Mouse (Mus musculus) embryonic stem cell, embryonic (primary cell): Measurements from ENCODE around the gene Gm49027.

ENCODE experiments used
- CTCF ChIA-PET, 4 experiments: fragments of 300-600 bp in 2 of 4; fragments of 350-600 bp in 2 of 4; sonication (Branson Sonifier 250); formaldehyde crosslinking; loops; one replicate each; lab custom pipeline; 2022; ENCODE audit warnings: inconsistent platforms in 2 of 4; lab: Charles Lee
- POLR2A ChIA-PET, 4 experiments: fragments of 300-600 bp in 2 of 4; fragments of 350-600 bp in 2 of 4; sonication (Branson Sonifier 250); formaldehyde crosslinking; loops; one replicate each; lab custom pipeline; 2022; ENCODE audit warnings: antibody characterized with exemption in 4 of 4, inconsistent platforms in 1 of 4; lab: Charles Lee

Gm49027 gene

DNA sequence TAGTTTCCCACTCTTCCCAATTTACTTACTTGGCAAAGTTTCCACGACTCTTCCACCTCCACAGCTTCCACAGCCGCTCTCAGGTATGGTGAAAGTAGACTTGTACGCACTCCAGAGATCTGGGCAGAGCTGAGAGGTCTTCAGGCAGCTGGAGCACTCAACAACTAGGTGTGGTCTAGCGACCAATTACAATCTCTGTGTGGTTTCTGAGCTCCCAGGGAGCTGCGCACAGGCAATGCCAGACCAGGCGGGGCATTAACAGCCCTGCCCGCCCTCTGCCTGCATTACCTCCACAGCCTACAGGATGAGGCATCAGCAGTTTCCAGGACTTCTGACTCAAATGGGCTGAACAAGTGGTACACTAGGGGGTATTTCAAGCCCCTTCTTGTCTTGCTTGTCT is at the start of gene Gm49027:
Gm49027 (minus strand) TSS at position 208 of the 400 bp plus-strand sequence.
- ChIA-PET POLR2A (interaction anchor here (0.5 to 8.4 kb wide), 13 partner anchors 8 to 885 kb away, joined by 3 to 72 read pairs (median 3); partner anchors contain the start of gene B3gnt4 (in 1 of the 4)), CTCF (interaction anchor here in 2 of 4 experiments (0.5 to 1.8 kb wide), 4 partner anchors 10 to 111 kb away, joined by 3 to 5 read pairs (median 3); no protein-coding TSS in a partner anchor)

DNA sequence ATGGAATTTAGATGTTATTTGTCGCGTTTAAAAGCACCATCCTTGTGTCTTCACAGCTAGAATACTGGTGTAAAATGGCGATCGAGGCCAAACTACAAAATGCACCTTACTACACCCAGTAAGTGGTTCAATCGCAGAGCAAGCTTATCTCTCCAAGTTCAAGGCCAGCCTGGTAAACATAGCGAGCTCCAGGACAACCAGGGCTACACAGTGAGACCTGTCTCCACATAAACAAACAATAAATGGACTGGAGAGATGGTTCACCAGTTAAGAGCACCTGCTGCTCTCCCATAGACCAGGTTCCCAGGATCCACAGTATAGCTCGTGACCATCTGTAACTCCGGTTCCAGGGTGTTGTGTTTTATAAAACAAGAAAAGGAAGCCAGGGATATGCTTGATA is 48.1 kb upstream of the Gm49027 start:
- ChIA-PET CTCF (no interaction called here), POLR2A (interaction anchor here in 3 of 4 experiments (0.6 to 2.1 kb wide), 23 partner anchors 10 to 322 kb away, joined by 3 to 11 read pairs (median 3); partner anchors contain the start of genes Diablo (in 2 of the 3), Wdr66 (in 2 of the 3) and Rsrc2 (in 1 of the 3))

DNA sequence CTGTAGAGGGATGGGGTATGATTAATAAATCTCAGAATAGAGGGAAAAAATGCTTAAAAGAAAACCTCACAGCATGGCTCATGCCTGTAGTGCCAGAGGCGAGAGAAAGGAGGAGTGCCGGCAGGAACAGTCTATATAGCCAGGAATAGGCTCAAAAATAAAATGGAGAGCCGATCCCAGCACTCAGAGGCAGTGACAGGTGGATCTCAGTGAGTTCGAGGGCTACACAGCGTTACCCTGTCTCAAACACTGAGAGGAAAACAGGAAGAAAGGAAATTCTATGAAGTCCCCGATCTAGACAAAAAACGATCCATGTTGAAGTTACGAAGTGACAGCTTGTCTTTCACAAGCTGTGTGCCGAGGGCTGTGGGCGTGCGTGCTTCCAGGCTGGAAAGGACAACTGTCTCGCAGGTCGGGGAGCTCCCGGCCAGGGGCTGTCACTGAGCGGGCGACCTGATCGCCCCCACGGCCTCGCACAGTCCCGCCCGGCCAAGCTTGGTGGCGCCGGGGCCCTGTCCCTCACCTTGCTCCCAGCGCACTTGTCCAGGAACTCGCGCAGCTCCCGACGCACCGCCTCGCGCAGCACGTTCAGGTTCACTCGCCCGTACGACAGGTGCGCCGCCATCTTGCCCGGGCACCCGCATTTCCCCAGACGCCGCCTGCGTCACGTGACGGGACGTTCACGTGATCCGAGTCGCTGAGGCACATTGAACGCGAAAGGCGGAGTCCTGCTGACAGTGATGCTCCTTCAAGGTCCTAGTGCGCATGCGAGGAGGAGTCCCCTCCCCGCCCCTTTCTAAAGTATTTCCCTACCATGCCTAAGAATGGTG is 47.3 kb upstream of the Gm49027 start, which contains the start of gene Vps33a:
Vps33a (minus strand) TSS at position 682 of the 830 bp plus-strand sequence.
- POLR2A ChIA-PET = interaction anchor here in 3 of 4 experiments (0.6 to 2.1 kb wide), 26 partner anchors 9 to 323 kb away, joined by 3 to 11 read pairs (median 3); partner anchors contain the start of genes Diablo (in 2 of the 3), Rsrc2 (in 1 of the 3) and Wdr66 (in 1 of the 3)
- CTCF ChIA-PET = interaction anchor here in 2 of 4 experiments (0.7 to 1.1 kb wide), 2 partner anchors 129 to 276 kb away, joined by 3 read pairs; no protein-coding TSS in a partner anchor

DNA sequence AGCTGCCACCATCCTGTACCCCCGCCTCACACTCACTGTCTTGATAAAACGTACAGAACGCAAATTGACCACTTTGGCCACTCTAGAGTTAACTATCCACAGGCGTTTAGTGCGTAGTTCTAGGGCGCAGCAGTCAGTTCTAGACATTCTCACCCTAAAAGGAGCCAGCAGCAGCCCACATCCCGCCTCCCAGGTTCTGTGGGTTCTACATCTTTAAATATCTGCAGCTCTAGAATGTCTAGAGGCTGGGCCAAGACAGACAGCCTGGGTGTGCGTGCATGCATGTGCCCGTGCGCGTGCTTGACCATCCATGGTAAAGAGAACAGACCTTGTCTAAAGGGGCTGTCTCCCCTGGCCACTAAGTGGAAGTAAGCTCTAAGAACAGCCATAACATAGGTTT is 35.8 kb upstream of the Gm49027 start:
- ChIA-PET CTCF (interaction anchor here in 1 of 4 experiments (1.4 kb wide), 1 partner anchor 184 kb away, joined by 4 read pairs; no protein-coding TSS in a partner anchor), POLR2A (interaction anchor here in 2 of 4 experiments (1.0 to 1.9 kb wide), 3 partner anchors 11 to 29 kb away, joined by 4 to 6 read pairs (median 4); partner anchors contain the start of gene Vps33a (in 1 of the 2))

DNA sequence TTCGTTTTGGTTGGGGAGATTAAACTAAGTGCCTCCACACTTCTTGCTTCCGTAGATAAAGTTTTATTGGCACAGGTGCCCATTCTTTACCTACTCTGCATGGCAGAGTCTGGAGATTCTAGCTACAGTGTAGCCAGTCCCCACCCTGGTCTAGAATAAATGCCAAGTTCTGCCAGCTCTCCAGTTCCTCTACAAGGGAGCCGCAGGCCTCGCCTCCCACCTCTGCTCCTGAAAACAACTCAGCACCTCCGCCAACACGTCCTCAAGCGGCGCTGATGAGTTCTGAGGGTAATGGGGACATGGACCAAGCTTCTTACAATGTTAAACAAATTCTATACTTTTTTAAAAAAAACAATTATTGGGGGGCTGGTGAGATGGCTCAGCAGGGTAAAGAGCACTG is 34.3 kb upstream of the Gm49027 start:
- ChIA-PET POLR2A (interaction anchor here in 1 of 4 experiments (1.3 kb wide), 1 partner anchor 98 kb away, joined by 3 read pairs; no protein-coding TSS in a partner anchor), CTCF (interaction anchor here in 1 of 4 experiments (0.6 kb wide), 1 partner anchor 441 kb away, joined by 3 read pairs; no protein-coding TSS in a partner anchor)

DNA sequence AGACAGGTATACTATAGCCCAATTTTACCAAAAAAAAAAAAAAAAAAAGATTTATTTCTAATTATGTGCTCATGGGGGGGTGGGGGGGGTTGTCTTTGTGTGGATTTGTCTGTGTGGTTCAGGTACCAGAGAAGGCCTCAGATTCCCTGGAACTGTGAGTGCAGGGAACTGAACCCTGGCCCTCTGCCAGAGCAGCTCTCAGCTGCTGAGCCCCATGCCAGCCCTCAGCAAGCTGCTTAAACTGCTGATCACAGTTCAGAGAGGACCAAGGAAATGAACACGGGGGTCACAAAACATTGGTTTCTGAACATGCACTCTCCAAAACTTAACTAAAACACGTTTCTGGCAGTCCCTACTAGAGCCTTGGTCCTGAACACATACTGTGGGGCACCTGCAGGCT is 31.2 kb upstream of the Gm49027 start:
- CTCF ChIA-PET = interaction anchor here in 2 of 4 experiments (0.6 to 1.2 kb wide), 2 partner anchors 58 to 120 kb away, joined by 3 read pairs; no protein-coding TSS in a partner anchor

DNA sequence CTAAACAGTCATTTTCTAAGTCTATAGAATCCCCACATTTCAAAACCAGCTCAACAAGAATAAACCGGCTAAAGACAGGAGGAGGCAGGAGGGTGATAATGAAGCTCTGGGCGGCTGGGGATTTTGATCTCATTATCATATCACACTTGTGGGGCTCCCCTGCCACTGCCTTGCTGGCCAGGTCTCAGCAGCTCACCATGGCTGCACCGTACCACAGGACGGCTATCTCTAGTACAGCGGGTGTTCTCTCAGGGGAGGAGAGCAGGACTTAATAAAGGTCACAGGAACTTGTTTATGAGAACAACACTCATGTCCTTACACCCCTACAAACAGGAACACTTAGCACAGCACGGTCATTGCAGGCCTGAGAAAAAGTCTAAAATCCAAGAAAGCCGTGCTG is 30.4 kb upstream of the Gm49027 start:
- CTCF ChIA-PET = interaction anchor here in 2 of 4 experiments (0.6 kb wide), 2 partner anchors 20 to 187 kb away, joined by 3 read pairs; no protein-coding TSS in a partner anchor
- POLR2A ChIA-PET = interaction anchor here in 2 of 4 experiments (0.7 to 1.4 kb wide), 3 partner anchors 17 to 43 kb away, joined by 3 to 4 read pairs (median 3); partner anchors contain the start of gene Vps33a (in 1 of the 2)

More for the DNA sequence above, 31.2 kb upstream of the Gm49027 start:
- POLR2A ChIA-PET = interaction anchor here in 2 of 4 experiments (0.6 to 1.4 kb wide), 3 partner anchors 14 to 150 kb away, joined by 3 to 6 read pairs (median 4); partner anchors contain the start of gene Vps33a (in 1 of the 2)

DNA sequence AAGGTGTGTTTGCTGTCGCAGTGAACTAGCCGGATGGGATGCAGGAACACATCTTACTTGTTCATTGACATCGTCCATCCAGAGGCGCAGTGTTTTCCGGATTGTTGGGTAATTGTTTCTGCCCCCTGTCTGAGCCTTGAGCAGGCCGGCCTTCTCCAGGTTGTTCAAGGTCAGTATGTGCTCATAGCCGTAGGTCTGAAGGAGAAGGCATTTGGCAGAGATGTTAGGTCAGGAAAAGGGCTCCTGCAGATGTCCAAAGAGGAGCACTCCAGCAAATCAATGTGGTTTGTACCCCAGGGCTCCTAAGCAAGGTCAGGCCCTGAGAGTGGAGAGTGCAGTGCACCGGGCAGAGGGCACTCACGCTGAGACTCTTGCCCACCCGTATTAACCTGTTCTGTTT is 8.5 kb upstream of the Gm49027 start:
- ChIA-PET CTCF (no interaction called here), POLR2A (interaction anchor here in 1 of 4 experiments (1.8 kb wide), 1 partner anchor 9 kb away, joined by 4 read pairs; the partner anchor contains the start of gene Diablo)

DNA sequence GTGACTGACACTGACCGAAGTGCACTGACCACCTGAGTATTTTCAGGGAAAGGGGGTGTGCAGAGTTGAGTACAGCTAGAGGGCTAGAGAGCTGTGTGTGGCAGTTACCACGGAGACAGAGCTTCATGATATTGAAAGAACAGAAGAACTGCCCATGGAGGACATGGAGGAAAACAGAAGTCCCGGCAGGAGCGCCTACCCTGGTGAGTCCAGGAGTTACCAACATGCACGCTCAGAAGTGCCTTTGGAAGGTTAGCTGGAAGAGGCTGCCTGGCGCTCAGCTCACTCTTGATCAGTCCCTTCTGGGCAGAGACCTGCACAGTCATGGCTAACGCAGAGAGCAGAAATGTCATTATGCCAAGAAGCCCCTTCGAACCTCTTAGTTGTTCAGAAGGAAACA is 4.8 kb upstream of the Gm49027 start:
- ChIA-PET CTCF (interaction anchor here in 1 of 4 experiments (0.7 kb wide), 1 partner anchor 29 kb away, joined by 3 read pairs; no protein-coding TSS in a partner anchor), POLR2A (interaction anchor here in 2 of 4 experiments (1.0 to 3.1 kb wide), 3 partner anchors 17 to 44 kb away, joined by 3 to 14 read pairs (median 4); no protein-coding TSS in a partner anchor)

DNA sequence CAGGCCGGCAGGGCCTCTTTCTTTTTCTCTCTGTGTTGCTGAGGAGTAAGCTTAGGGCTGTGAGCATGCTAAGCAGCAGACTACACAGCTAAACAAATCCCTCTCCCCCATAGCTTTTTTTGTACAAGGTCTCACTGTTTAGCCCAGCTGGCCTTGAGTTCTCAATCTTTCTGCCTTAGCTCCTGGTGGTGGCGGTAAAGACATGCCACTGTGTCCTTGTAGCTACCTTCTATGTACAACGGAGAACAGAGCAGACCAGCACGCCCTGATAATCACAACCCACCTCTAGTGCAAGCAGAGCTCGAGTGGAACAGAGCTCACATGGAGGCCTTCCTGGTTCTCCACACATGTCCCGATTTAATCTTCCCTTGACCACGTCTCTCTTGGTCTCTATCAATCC is 3.4 kb upstream of the Gm49027 start:
- ChIA-PET CTCF (interaction anchor here in 1 of 4 experiments (0.6 kb wide), 1 partner anchor 99 kb away, joined by 3 read pairs; no protein-coding TSS in a partner anchor), POLR2A (interaction anchor here in 2 of 4 experiments (0.6 to 2.0 kb wide), 4 partner anchors 15 to 152 kb away, joined by 3 to 4 read pairs (median 3); no protein-coding TSS in a partner anchor)

DNA sequence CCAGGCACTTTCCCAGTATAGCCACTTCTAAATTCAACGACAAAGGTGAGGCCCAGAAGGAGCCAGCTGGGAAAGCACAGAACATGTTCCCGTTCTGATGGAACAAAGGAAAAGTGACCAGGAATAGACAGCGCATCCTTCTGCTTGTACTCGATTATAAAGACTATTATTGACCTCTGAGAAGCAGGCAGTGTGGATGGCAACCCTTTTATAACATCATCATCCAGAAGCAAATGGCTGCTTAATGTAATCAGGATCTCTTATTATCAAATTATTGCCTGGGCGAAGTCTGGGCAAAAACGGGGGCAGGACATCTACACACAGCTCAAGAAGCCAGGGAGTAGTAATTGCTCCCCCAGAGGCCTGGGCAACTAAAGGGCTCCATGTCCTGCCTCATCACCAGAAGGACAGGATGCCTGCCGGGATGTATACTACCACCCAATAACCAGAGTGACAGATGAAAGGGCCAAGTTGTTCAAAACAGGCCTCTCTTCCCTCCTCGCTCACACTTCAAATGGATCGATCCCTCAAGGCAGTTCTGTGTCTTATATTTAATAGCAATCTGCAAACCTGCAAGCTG is 718 bp upstream of the Gm49027 start:
- ChIA-PET POLR2A (interaction anchor here in 1 of 4 experiments (0.9 to 8.4 kb wide), 3 partner anchors 9 to 194 kb away, joined by 3 to 72 read pairs (median 3); partner anchors contain the start of gene B3gnt4), CTCF (no interaction called here)

DNA sequence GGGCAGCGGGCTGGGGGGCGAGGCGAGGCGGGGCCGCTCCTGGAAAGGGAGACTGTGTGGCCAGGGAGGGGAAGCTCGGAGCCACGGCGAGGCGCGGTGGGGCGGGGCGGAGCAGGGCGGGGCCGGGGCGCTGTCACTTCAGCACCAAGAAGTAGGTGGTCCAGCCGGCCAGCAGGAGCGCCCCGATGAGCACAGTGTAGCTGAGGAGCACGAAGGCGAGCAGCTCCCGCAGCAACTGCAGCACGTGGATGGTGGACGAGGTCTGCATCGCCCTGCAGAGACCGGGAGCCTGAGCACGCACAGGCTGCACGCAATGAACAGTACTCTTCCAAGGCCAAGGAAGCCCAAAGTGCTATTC is 916 bp downstream of the Gm49027 start:
- ChIA-PET POLR2A (interaction anchor here (0.5 to 8.4 kb wide), 32 partner anchors 8 to 832 kb away, joined by 3 to 72 read pairs (median 4); partner anchors contain the start of genes B3gnt4 (in 2 of the 4), Vps33a (in 2 of the 4), Clip1 (in 1 of the 4) and Kntc1 (in 1 of the 4)), CTCF (interaction anchor here in 3 of 4 experiments (0.6 to 1.8 kb wide), 7 partner anchors 13 to 170 kb away, joined by 3 to 5 read pairs (median 3); no protein-coding TSS in a partner anchor)

DNA sequence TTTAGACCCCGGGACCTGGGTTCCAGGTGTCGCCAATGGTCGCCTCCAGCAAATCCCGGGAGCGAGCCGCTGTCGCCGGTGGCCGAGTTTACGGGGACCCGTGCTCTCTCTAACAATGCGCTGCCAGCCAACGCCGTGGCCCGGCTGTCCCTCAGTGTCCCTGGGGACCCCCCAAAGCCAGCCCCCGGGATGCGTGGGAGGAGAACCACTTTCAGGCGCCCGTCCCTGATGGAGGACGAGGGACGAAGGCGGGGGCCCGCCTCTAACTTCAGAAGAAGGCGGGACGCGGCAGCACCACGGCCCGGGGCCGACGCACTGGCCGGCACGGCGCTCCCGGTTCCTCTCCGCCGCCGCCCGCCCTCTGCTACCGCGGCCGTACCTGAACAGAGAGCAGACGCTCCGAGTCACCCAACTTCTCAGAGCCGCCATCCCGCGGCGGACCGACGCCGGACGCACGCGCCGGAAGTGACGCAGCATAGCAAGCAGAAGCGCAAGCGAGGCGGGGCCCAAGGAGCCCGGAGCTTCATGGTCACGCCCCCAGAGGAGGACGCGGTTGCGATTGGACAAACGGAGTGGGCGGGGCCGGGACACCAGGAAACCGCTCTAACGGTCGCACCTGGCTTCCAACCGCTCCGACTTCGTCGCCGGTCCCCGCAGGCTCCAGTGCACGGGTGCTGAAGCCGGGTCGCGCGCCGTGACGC is 1.4 kb downstream of the Gm49027 start, which contains the start of gene Diablo:
Diablo (minus strand) TSS at position 485 of the 701 bp plus-strand sequence.
- CTCF ChIA-PET = interaction anchor here in 3 of 4 experiments (0.5 to 1.8 kb wide), 9 partner anchors 12 to 1420 kb away, joined by 3 to 5 read pairs (median 3); no protein-coding TSS in a partner anchor

DNA sequence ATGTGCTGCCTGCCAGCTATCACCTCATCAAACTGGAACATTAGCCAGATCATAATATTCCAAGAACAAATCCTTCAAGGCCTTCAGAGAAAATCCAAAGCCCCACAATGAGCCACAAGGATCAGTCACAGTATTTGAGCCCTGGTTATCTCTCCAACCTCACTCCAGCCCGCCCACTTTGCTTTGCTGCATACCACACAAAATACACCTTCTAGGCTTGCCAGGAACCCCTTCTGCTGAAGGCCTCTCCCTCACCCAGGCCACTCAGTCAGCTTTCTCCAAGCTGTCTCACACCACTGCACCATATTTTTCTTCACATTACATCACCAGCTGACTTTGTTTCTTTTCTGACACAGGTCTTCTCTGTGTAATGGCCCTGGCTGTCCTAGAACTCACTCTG is 3.1 kb downstream of the Gm49027 start:
- ChIA-PET CTCF (no interaction called here), POLR2A (interaction anchor here in 3 of 4 experiments (0.6 to 8.4 kb wide), 5 partner anchors 10 to 211 kb away, joined by 3 to 72 read pairs (median 8); partner anchors contain the start of gene B3gnt4 (in 1 of the 3))

More for the DNA sequence above, 1.4 kb downstream of the Gm49027 start, which contains the start of gene Diablo:
- POLR2A ChIA-PET = interaction anchor here (0.5 to 8.4 kb wide), 31 partner anchors 8 to 833 kb away, joined by 3 to 72 read pairs (median 3); partner anchors contain the start of genes B3gnt4 (in 2 of the 4), Vps33a (in 2 of the 4), Clip1 (in 1 of the 4) and Kntc1 (in 1 of the 4)

DNA sequence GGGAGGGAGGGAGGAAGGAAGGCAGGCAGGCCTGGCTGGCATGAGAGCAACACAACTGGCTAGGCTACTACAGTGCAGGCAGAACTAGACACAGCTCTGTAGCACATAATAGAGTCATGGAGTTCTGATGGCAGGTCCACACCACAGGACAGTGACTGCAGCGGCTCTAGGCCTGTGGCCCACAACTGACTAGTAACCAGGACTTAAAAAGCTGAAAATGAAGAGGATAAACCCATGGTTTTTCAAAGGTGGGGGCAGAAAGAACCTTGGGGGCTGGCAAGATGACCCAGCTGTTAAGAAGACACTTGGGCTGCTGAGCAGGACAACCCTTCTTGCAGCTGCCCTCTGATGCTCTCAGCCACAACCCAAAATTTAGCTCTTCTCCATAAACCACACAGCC is 3.7 kb downstream of the Gm49027 start:
- CTCF ChIA-PET = interaction anchor here in 2 of 4 experiments (0.6 kb wide), 2 partner anchors 106 to 1081 kb away, joined by 3 to 4 read pairs; no protein-coding TSS in a partner anchor
- POLR2A ChIA-PET = interaction anchor here (0.6 to 8.4 kb wide), 9 partner anchors 9 to 1158 kb away, joined by 3 to 72 read pairs (median 3); partner anchors contain the start of gene B3gnt4 (in 1 of the 4)

DNA sequence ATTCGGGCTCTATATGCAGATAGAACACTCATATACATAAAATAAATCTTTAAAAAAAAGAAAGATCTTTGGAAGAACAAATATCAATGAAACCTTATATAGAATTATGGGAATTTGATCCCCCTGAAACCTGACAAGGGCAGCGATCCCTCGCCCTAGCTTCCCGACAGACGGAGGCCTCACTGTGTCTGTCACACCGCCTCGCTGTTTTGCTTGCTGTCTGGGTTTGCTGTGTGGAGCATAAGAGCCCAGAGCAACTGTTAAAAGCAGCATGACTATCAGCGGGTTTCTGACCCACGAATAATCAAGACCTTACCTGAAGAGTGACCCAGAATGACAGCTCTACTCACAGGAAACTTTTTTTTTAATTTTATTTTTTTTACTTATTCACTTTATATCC is 4.6 kb downstream of the Gm49027 start:
- ChIA-PET POLR2A (interaction anchor here in 3 of 4 experiments (0.5 to 8.4 kb wide), 8 partner anchors 9 to 354 kb away, joined by 3 to 72 read pairs (median 5); partner anchors contain the start of genes B3gnt4 (in 1 of the 3) and Mlxip (in 1 of the 3)), CTCF (interaction anchor here in 1 of 4 experiments (0.6 kb wide), 1 partner anchor 1490 kb away, joined by 3 read pairs; no protein-coding TSS in a partner anchor)
